Mouse (Mus musculus) gastrocnemius, postnatal 14 days (tissue): Measurements from ENCODE around the gene Tnfsf13. TPM values are rescaled to one million over a fixed set of nuclear protein-coding genes. Genes with fewer than 3 reads are reported as not detected.

Source experiments
- DNase-seq: peaks from one replicate; pipeline ENCODE4 v3.0.0; 2021; ENCODE audit warnings: mixed read lengths
- intact Hi-C: fragments of 180-260 bp; cut with DNase I; formaldehyde crosslinking; loops from one replicate; pipeline ENCODE4 v1.15.1; 2025; ENCODE audit warnings: low total_unique reads
- microRNA-seq, 2 experiments: library from miRNA; unstranded; fragments of <30 nt; microRNA quantifications; one replicate each; pipeline ENCODE4 v1.2.0; 2021
- total RNA-seq, 2 experiments: library from RNA; stranded (reverse); gene quantifications; 2 replicates each; pipeline ENCODE4 v1.2.3; 2021

Gene Tnfsf13
- total RNA-seq, 2 experiments from 2014 or later, result 1.3 to 1.8 TPM

DNA sequence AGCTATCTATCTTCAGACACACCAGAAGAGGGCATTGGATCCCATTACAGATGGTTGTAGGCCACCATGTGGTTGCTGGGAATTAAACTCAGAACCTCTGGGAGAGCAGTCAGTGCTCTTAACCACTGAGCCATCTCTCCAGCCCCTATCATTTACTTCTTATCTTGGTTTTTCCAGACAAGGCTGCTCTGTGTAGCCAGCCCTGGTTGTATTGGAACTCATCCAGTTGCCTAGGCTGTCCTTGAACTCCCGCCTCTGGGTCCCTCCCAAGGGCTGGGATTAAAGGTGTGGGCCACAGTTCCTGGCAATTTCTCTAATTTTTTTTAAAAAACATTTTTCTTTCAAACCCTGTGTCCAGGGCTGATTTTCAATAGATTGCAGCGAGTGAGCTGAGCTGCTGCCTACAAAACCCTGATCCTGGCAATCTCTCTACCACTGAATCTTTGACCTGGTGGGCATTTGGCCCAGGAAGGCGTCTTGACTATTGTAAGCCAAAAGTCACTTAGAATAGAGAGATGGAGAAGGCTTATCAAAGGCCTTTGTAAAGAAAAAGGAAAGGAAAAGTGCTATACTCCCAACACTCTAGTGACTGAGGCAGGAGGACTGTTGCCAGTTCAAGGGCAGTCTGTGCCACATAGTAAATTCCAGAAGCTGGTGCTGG is 24.2 kb downstream of the Tnfsf13 start:
- no peak for DNase-seq
- intact Hi-C loops, result no loop called here

DNA sequence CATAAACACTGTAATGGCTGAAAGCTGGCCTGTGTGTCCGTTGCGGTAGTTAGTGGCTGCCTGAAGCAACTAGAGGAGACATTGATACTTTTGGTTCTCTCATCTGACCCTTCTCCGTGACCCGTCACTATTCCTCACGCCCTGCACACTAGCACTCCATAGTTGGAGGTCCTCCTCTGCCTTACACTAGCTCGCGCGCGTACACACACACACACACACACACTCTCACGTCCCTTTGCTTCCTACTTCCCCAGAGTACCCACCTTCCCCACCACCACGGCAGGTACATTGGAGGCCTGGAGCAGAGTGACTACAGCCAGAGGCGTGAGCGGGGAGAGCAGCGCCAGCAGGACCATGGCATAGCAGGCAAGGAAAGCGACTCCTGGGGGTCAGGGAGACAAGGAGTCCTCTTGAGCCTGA is 28.1 kb downstream of the Tnfsf13 start:
- intact Hi-C loops, result no loop called here
- DNase-seq, result no peak

- DNase-seq, result no peak
- intact Hi-C loops, result no loop called here
These were observed 28.7 kb downstream of the Tnfsf13 start for GRCm38 (mm10) chr11:69656617-69657461.

DNA sequence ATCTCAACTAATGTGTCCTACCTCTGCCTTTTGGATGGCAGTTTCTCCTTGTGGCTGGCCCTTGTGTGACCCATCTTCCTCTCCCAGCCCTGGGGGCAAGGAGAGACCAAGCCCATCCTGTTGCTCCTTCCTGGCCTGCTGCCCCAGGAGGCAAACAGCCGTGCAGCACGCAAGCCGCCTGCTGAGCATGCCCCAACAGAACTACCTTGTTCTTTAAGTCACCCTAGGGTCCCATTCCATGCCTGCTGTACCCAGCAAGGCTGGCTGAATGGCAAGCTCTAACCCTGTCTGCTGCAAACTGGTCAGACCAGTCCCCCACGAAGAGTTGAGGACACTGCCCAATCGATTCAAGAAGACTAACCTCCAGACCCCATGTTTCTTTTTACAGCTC is 29.5 kb downstream of the Tnfsf13 start:
- intact Hi-C loops, result no loop called here
- DNase-seq, result no peak

DNA sequence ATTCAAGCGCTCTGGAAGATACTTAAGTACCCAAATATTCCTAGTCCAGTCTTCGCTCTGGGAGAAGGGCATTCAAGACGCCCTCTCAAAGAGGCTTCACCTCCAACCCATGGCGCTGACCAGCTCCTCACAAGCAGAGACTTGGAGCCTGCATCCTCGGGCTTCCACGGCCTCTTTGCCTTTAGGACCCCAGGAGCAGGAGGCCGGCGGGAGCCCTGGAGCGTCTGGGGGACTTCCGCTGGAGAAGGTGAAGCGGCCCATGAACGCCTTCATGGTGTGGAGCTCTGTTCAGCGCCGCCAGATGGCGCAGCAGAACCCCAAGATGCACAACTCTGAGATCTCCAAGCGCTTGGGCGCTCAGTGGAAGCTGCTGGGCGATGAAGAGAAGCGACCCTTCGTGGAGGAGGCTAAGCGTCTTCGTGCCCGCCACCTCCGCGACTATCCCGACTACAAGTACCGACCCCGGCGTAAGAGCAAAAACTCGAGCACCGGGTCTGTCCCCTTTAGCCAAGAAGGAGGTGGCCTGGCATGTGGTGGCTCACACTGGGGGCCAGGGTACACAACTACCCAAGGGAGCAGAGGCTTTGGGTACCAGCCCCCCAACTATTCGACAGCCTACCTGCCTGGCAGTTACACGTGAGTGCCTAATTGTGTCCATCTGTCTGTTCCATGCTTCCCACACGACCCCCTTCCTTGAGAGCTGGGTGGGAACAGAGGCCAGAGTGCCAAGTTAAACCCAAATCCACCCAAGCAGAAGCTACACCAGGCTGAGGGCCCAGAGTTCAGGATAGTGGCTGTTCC is 30.1 kb downstream of the Tnfsf13 start, which contains the start of gene Sox15:
Gene Sox15 (plus strand): TSS at position 51 of the 801 bp plus-strand sequence.
- intact Hi-C loops, result no loop called here
- peak; percentile 70 for DNase-seq

DNA sequence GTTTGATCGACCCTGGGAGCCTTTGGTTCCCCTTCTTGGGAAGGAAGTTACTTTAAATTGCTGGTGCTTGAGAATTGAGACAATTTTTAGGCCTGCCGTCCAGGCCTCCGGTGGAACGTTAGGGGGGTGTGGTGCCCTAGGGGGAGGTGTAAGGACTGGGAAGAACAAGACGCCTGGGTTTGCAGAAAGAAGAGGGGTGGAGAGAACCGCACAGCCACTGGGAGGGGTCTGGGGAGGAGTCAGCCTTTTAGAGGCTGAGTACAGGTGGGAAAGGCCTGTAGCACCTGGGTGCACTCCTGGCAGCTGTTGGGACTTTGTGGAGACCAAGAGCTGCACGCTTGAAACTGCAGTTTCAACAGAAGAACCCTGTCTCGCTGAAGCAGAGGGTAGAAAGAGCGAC is 30.8 kb downstream of the Tnfsf13 start:
- no peak for DNase-seq
- intact Hi-C loops, result no loop called here

GRCm38 (mm10) chr11:69653399-69653798 is 32.2 kb downstream of the Tnfsf13 start:
- intact Hi-C loops, result no loop called here
- DNase-seq, result no peak

DNA sequence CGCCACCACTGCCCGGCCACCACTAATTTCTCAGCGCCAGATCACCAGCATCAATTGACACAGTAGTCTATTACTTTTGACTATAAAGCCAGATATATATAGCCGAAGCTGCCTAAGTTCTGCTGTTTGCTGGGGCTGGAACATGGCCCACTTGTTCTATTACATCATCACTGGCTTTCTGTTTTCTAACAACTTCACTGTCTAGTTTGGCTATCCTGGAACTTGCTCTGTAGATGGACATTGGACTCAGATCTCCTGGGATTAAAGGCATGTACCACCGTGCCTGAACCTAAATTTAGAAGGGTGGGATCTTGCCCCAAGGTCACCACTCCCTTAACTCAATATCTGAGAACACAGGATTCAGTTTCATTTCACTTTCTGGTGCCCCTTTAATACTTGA is 39.7 kb downstream of the Tnfsf13 start:
- intact Hi-C loops, result no loop called here
- DNase-seq, result no peak

DNA sequence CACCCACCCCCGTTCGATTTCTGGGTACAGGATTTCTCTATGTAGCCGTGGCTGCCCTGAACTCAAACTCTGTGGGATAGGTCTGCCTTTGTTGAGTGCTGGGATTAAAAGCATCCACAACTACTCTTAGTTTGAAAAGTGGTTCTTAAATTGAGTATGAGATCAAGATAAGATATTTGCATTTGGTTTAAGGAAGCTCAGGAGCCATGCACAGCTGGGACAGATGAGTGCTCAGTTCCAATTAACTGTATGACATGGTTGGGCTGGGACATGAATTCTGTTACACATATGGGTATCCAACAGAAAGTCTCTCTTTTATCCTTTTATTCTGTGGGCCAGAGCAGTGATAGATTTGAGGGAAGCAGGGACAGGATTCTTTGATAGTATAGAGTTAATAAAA is 50.1 kb downstream of the Tnfsf13 start:
- intact Hi-C loops, result no loop called here
- DNase-seq, result no peak

DNA sequence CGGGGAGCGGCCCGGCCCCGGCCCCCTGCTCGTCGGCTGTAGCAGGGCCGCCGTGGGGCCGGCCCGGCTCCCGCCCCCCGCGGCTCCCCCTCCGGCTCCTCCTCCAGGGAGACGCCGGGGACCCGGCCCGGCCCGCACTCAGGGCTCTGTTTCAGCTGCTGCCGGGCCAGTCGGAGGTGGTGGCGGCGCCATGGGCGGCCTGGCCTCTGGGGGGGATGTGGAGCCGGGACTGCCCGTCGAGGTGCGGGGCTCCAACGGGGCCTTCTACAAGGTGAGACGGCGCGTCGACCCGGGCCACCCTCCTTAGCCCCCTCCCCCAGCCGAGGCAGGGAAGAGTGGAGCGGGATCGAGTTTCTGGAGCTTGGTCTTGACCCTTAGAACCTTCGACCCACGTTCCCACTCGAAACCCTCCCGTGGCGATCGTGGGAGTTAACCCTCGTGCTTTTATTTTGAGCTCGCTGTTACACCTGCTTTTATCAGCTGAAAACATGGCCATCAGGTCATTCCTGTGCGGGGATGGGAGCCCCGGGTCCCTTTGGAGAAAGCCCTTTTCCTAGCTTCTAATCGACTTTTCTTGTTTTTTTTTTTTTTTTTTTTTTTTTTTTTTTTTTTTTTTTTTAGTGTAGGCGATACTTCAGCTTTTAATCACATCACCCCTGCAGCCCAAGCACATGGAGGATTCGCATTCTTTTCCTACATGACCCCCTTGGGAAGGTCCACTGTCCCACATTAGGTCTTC is 52.3 kb downstream of the Tnfsf13 start:
- intact Hi-C loops, result no loop called here
- peak; percentile 80 for DNase-seq

Small RNAs within 50 kb of the gene (microRNA-seq; reads per million reads assigned to microRNA genes)
- gene Mir1934, result 2.5 to 3.2 reads per million in 2 experiments
- gene Mir467f, result 0 reads per million in 2 experiments

Other genes starting within 250 kb of the Tnfsf13 start
- gene Dnah2, start 136.7 kb downstream of the Tnfsf13 start, total RNA-seq, result under 1 TPM; 0.06 to 0.07 TPM
- 1 to 10 TPM in 1 of 2 experiments, under 1 TPM in 1; 0.71 to 1.3 TPM for gene Efnb3, start 125.6 kb downstream of the Tnfsf13 start, total RNA-seq
- 1 to 10 TPM; 3.5 to 4.0 TPM for gene Wrap53, start 105.5 kb downstream of the Tnfsf13 start, total RNA-seq
- 10 to 100 TPM; 15.2 to 22.7 TPM for gene Trp53, start 105.4 kb downstream of the Tnfsf13 start, total RNA-seq
- gene Atp1b2, start 79.8 kb downstream of the Tnfsf13 start, total RNA-seq, result 100 to 1,000 TPM; 384 to 403 TPM
- gene Shbg, start 67.9 kb downstream of the Tnfsf13 start, total RNA-seq, result under 1 TPM; 0.38 to 0.47 TPM
- 1 to 10 TPM; 4.9 to 5.0 TPM for gene Sat2, start 63.8 kb downstream of the Tnfsf13 start, total RNA-seq
- gene Fxr2, start 52.8 kb downstream of the Tnfsf13 start, total RNA-seq, result 10 to 100 TPM; 55.3 to 66.5 TPM
- not detected for gene Sox15, start 30.5 kb downstream of the Tnfsf13 start, total RNA-seq
- 10 to 100 TPM; 11.8 to 12.1 TPM for gene Mpdu1, start 23.1 kb downstream of the Tnfsf13 start, total RNA-seq
- 1 to 10 TPM; 4.0 to 4.6 TPM for gene Cd68, start 19.6 kb downstream of the Tnfsf13 start, total RNA-seq
- gene Eif4a1, start 13.4 kb downstream of the Tnfsf13 start, total RNA-seq, result 100 to 1,000 TPM; 141 to 170 TPM
- gene Senp3, start 3.7 kb downstream of the Tnfsf13 start, total RNA-seq, result 10 to 100 TPM; 22.4 to 23.2 TPM
- 10 to 100 TPM; 14.0 to 14.8 TPM for gene Tnfsf12, start 10.1 kb upstream of the Tnfsf13 start, total RNA-seq
- gene Tnfsfm13, start 10.3 kb upstream of the Tnfsf13 start, total RNA-seq, result 1 to 10 TPM; 2.2 to 3.0 TPM
- gene Polr2a, start 72.9 kb upstream of the Tnfsf13 start, total RNA-seq, result 10 to 100 TPM; 36.4 to 39.1 TPM
- not detected for gene Slc35g3, start 76.2 kb upstream of the Tnfsf13 start, total RNA-seq
- 10 to 100 TPM; 18.2 to 21.3 TPM for gene Zbtb4, start 80.1 kb upstream of the Tnfsf13 start, total RNA-seq
- gene Chrnb1, start 110.2 kb upstream of the Tnfsf13 start, total RNA-seq, result 10 to 100 TPM; 75.5 to 80.7 TPM
- 1 to 10 TPM; 6.6 to 8.0 TPM for gene Fgf11, start 116.1 kb upstream of the Tnfsf13 start, total RNA-seq
- gene Tmem102, start 119.8 kb upstream of the Tnfsf13 start, total RNA-seq, result under 1 TPM; 0.16 to 0.27 TPM
- not detected for gene Gm39566, start 129.5 kb upstream of the Tnfsf13 start, total RNA-seq
- gene Spem2, start 132.7 kb upstream of the Tnfsf13 start, total RNA-seq, result not detected
- gene Spem1, start 136.4 kb upstream of the Tnfsf13 start, total RNA-seq, result not detected
- 1 to 10 TPM; 6.8 to 7.4 TPM for gene Nlgn2, start 152.0 kb upstream of the Tnfsf13 start, total RNA-seq
- 100 to 1,000 TPM; 104 to 108 TPM for gene Tmem256, start 152.7 kb upstream of the Tnfsf13 start, total RNA-seq
- gene Plscr3, start 160.6 kb upstream of the Tnfsf13 start, total RNA-seq, result 10 to 100 TPM; 16.5 to 22.4 TPM
- gene Tnk1, start 172.9 kb upstream of the Tnfsf13 start, total RNA-seq, result under 1 TPM in 1 of 2 experiments, not detected in 1; 0.10 TPM
- gene Tmem95, start 192.2 kb upstream of the Tnfsf13 start, total RNA-seq, result not detected
- 1 to 10 TPM; 2.0 TPM for gene Kctd11, start 195.6 kb upstream of the Tnfsf13 start, total RNA-seq
- under 1 TPM; 0.33 to 0.55 TPM for gene Acap1, start 209.8 kb upstream of the Tnfsf13 start, total RNA-seq
- gene 2810408A11Rik, start 215.2 kb upstream of the Tnfsf13 start, total RNA-seq, result under 1 TPM; 0.62 to 0.84 TPM
- gene Neurl4, start 215.3 kb upstream of the Tnfsf13 start, total RNA-seq, result 10 to 100 TPM; 27.2 to 29.1 TPM
- 10 to 100 TPM; 21.8 to 24.2 TPM for gene Gps2, start 228.1 kb upstream of the Tnfsf13 start, total RNA-seq
- gene Eif5a, start 236.2 kb upstream of the Tnfsf13 start, total RNA-seq, result 100 to 1,000 TPM; 567 to 637 TPM